Mouse (Mus musculus) urinary bladder, postnatal 25 days (tissue): Measurements from ENCODE around the gene Tns3.

Experiments used
- DNase-seq: peaks from one replicate; pipeline ENCODE4 v3.0.0; 2022; ENCODE audit warnings: low spot score

Gene Tns3

GRCm38 (mm10) chr11:8651448-8652035, 12.8 kb downstream of the Tns3 start:
- DNase-seq = no peak

GRCm38 (mm10) chr11:8645609-8646008, 18.7 kb downstream of the Tns3 start:
- no peak for DNase-seq

GRCm38 (mm10) chr11:8644272-8644671, 20.1 kb downstream of the Tns3 start:
- DNase-seq = no peak

DNA sequence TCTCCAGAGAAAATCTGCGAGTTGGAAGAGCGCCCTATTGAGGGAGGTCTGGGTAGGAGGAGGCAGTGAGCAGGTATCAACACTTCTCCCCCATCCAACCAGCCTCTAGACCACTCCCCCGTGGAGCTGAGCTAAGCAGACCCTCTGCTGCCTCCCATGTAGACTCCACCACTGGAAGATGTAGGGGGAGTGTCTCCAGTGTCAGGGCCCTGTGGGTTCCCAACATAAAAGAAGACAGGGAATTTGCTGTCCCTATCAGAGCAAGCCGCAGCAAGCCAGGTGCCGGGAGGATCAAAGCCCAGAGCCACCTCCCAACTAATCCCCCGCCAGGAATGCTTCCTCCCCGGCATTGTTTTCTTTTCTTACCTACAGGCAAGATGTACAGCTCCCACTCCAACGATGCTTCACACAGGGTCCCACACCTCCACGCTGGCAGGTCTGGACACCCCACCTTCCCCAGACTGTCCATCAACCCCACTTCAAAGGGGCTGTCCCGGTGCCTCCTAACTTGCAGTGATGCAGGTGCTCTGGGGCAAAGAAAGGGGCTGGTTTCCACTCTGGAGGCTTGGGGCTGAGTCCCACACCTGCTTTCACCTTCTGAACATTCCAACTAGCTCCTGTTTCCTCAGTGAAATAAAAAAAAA, 22.6 kb downstream of the Tns3 start:
- DNase-seq = no peak

- DNase-seq = no peak
Observed at GRCm38 (mm10) chr11:8639726-8640125, 24.6 kb downstream of the Tns3 start.

- DNase-seq = no peak
Observed at GRCm38 (mm10) chr11:8639007-8639718, 25.2 kb downstream of the Tns3 start.

DNA sequence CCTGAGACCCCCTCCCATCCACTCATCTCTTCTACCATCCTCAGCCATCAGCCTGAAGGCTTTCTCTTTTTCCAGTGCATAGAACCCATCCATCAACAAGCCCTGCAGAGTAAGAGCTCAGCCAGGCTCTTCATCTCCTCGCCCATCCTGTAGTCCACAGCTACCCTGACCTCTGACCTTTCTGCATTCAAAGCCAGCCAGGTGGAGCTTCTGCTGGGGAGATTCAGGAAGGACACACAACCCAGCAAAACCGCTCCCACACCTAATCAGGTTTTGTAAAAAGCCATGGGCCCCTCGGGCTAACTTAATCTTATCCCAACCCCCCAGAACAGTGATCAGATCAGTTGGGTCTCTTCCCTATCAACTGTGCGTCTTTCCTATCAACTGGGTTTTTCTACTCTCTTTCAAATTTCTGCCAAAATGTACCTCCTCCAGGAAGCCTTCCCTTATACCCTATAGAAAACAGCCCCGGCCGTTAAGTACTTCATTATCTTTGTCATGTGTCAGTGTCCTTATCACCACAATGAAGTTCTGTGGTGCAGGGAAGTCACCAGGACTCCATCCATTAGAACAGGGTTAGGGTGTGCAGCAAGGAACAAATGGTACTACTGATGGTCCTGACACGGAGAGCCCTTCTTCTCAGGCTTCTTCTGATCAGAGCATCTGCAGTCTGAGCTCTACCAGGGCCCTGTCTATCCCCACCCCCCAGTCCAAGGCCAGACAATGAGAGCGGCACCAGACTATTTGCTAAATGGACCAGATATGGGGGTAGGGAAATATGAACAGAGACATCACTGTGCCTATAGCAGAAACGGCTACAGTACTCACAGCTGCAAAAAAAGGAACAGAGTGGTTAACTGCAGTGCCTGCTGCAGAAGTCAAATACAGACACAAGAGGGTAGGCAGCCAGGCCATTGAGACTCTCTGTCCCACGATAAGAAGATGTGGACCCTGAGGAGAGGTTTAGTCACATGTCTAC, 26.6 kb downstream of the Tns3 start:
- DNase-seq = no peak

DNA sequence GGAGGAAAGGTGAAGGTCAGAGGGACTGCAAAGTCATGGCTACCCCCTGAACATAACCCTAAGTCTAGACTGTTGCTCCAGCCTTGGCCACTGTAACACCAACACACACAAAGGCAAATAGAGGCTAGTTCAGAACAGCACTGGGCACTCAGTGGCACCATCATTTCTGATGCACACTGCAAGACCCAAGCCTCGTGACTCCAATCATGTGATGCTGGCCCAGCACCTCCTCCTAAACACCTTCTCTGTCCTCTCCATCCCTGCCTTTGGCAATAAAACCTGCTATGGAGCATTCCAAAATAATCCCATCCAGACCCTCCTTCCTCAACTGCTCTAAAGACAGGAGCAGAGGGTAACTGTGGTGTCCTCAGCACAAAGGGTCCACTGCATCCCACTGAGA, 27.7 kb downstream of the Tns3 start:
- no peak for DNase-seq

- no peak for DNase-seq
Observed at GRCm38 (mm10) chr11:8635778-8636177, 28.6 kb downstream of the Tns3 start.

GRCm38 (mm10) chr11:8634728-8635410, 29.5 kb downstream of the Tns3 start:
- no peak for DNase-seq

GRCm38 (mm10) chr11:8632163-8632562, 32.2 kb downstream of the Tns3 start:
- no peak for DNase-seq

GRCm38 (mm10) chr11:8629862-8630390, 34.4 kb downstream of the Tns3 start:
- DNase-seq = no peak

DNA sequence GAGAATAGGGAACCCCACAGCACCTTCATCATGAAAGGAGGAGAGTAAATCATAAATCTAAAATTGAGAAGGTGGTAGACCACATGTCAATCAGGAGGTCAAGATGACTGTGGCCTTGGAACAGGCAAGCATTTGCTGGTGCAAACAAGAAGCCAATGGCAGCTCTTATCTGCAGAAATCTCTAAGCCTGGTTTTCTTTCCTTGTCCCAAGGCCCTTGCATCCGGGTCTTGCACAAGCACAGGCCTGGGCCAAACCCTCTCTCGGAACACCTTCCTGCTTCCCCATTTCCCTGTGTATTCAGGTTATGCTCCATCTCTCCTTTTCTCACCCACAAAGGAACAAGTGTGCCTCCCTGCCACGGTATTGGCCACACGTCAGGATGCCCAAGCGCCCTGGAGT, 35.0 kb downstream of the Tns3 start:
- DNase-seq = no peak

DNA sequence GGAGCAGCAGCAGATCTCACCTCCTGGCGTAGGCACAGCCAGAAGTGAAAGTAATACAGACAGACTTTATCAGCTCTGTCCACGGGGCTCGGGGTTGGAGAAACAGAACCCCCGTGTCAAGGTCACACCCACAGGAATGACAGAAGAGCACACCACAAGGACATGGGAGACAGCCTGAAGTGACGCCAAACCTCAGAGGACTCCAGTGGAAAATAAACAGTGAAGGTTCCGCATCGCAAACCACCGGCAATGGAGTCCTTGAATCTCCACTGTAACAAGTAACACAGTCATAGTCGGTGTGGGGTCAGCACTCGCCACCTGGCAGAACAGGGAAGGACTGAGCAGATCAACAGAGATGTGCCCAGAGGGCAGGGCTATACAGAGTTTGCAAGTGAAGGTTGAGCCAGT, 35.5 kb downstream of the Tns3 start:
- DNase-seq = no peak

DNA sequence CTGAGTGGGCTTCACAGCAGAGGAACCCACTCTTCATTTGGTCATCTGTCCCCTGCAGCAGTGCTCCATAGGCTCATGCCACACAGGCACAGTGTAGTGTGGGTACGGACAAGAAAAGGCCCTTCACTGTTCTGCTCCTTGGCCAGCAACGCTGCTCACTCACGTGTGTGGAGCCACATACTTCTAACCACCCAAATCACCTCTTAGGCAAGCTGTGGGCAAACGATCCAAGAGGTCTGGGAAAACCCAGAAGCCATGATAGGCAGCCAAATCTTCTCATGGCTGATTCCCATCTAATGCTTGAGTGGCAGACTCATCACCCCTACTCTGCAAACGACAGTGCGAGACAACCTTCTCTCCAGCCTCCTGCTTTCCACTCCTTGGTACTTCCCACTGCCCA, 37.2 kb downstream of the Tns3 start:
- no peak for DNase-seq

DNA sequence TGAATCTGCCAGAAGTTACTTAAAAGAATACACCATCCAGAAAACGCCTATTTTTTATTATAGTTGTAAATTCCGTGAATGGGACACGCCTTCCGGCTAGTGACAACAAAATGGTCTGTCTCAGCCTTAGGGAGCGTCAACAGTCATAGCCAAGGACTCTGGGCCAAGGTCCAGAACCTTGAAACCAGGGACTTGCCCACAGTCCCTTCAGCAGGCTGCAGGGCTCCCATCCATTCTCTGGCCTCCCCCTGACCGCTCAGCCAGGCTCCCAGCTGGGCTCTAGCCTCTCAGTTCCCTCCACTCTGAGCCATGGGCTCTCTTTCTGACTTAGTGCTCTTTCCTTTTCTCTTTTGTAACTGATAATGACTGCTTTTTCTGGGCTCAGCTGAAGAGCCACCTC, 37.6 kb downstream of the Tns3 start:
- DNase-seq = no peak

- DNase-seq = no peak
Observed at GRCm38 (mm10) chr11:8625915-8626604, 38.3 kb downstream of the Tns3 start.

DNA sequence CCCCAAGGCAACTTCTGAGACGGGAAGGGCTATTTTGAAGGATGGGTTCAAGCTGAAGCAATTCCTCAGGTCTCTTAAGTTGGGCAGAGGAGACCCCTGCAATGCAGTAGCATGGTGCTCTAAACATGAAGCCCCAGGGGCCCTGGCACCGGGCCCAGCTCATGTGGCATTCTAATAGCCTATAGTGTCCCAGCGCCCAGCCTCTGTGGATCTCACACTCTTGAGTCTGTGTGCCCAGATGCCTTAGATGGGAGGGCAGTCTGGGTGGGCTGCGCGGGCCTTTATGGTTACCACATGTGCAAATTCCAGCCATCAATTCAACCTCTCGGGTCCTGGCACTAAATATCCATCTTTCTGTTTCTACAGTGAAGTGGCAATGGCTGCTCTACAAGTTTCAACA, 38.9 kb downstream of the Tns3 start:
- no peak for DNase-seq

GRCm38 (mm10) chr11:8624179-8624886, 40.0 kb downstream of the Tns3 start:
- peak; percentile 20 for DNase-seq

- DNase-seq = no peak
Observed at GRCm38 (mm10) chr11:8623852-8624178, 40.5 kb downstream of the Tns3 start.
